Mouse (Mus musculus) urinary bladder, postnatal 36 days (tissue): ENCODE measurements around the gene Ptprf.

ENCODE experiments used
- DNase-seq, 2 experiments: peaks; one replicate each; pipeline ENCODE4 v3.0.0; 2022; ENCODE audit warnings: low spot score in 2 of 2, mixed read lengths in 1 of 2

Ptprf gene

GRCm38 (mm10) chr4:118216726-118217595, 74.2 kb downstream of the Ptprf start:
- peak; percentile 56 to 58 for DNase-seq

GRCm38 (mm10) chr4:118214891-118215290, 76.3 kb downstream of the Ptprf start:
- DNase-seq, result no peak

DNA sequence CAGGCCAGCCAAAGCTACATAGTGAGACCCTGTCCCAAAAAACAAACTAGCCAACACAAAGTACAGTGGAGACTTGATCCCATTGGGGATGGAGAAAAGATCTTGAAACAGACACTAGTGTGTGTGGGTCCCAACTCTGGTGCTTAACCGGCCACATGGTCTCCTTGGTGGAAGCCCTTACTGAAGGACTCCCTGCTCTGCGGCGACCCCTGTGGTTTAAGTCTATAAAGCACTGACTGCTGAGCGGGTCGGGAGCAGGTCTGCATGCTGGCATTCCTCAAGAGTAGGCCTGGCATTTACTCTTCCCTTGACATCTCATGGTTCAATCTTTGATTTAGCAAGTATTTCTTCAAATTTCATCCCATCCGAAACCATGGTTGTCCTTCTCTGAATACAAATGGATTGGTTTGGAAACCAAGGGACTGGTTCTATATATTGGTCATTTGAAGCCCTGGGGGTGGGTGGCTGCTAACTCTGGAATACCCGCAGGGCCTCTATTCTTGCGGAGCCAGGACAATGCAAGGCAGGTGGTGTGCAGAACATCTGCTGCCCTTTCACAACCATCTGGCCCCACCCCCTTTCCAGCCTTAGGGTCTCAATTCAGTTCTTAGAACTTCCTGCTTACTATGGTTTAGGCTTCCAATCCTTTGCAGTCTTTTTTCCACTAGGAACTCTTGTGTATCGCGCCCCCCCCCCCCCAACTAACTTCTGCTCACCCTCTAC, 84.1 kb downstream of the Ptprf start:
- no peak for DNase-seq

DNA sequence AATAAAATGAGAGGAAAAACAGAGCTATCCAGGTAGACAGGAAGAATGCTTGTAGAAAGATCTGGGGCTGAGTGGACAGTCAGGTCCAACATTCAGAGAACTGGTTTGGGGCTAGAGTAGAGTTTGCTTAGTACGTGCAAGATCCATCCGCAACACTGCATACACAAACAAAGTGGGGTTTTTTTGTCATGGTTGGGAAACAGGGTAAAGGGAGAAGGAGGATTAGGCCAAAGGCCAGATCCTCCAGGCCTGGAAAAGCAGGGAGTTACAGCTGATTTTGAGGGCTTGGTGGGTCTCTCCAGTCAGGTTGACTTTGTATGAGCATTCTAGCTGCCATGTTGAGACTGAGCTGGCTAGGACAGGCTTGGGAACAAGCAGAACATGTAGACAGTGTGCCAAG, 85.3 kb downstream of the Ptprf start:
- no peak for DNase-seq

DNA sequence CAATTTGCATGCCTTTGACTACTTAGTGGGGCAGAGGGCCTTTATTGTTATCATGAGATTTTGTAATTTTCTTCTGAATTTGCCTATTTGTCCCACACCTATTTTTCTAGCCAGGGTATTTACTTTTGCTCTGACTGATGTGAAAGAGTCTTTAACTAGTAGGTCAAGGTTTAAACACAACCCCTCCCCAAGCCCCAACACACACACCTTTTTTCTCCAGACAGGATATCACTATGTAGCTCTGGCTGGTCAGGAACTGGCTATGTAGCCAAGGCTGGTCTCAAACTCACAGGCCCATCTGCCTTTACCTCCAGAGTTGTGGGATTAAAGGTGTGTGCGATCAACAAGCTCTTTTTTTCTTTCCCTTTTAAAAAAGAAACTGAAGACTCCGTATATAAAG, 92.1 kb downstream of the Ptprf start:
- no peak for DNase-seq

DNA sequence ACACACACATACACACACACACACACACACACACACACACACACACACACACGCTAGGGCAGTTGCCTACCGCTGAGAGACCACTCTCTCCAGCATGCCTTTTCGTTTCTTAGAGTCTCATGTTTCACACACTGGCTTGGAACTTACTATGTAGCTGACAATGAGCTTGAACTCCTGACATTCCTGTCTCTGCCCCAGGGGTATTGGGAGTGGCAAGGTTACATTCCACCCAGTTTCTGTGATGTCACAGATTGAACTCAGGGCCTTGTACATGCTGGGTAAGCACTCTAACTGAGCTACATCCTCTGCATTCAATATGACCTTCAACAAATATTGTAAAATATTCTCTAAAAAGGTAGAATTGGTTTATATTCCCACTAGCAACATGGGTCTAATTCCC, 92.6 kb downstream of the Ptprf start:
- no peak for DNase-seq

GRCm38 (mm10) chr4:118196185-118196584, 95.0 kb downstream of the Ptprf start:
- DNase-seq, result no peak

DNA sequence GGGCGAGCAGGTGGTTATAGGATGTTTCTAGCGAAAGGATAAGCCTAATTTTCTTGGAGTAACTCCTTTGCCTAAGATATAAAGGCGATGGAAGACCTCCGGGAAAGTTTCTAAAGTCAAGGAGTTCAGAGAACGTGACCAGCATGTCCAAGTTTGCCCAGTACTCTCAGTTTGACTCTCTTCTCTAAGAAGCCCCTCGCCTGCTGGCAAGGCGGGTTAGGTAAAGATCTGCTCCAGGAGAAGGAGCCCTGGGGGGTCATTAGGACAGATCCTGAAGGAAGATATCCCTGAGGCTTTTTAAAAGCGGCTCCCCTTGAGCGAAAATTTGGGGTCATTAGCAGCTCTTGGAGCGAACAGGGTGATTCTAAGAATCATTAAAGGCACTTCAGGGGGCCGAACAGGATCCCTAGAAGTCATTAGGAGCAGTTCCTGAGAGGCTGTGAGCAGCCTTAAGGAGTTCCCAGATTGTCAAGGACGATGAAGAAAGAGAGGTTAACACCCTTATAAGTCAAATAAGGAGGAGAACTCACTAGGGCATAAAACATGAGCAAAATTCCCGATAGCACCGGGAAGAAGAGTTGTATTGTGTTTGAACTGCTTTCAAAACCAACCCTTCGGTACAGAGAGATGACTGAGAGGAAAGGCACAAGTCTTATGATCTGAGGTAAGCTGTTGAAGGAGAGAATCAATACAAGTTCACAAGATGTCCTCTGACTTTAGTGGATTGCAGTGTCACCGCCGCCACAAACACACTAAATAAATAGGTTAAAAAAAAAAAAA, 110.7 kb downstream of the Ptprf start:
- DNase-seq, result no peak

DNA sequence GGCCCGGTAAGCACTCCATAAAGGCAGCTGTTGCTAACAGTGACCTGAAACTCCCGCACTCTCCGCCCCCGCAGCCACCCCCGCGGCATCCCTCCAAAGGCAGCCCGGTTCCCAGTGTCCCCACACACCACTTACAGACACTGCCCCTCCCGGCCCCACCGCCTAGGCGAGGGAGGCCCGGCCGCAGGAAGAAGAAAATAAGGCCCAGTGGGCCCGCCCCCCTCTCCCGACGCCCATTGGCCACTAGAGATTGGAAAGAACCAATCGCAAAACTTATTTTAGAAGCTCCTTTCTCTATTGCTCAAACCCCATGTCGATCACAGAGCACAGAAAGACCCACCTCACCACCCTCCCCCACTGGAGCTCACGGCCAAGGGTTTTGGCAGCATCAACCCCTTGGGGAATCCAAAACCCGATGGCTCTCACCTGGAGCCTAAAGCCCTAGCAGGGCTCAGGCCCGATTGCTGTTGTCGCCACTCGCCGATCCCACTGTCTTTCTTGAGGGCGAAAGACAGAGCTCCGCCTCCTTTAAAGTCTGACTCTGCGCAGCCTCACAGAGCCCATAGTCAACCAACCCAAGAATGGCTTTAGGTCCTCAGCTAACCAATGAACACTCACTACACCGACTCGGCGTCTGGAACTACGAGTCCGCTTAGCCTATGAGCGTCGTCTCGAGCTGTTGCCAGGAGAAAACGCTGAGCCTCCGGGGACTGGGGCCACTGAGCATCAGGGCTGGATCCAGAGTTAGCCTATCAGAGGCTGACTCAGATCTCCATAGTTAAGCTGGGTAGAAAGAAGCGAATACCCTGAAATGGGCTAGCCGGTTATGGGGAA, 111.5 kb downstream of the Ptprf start, which contains the start of gene Kdm4a:
Kdm4a (minus strand) TSS at position 577 of the 834 bp plus-strand sequence.
- peak; percentile 84 to 92 for DNase-seq

GRCm38 (mm10) chr4:118178952-118179466, 112.2 kb downstream of the Ptprf start:
- no peak for DNase-seq

DNA sequence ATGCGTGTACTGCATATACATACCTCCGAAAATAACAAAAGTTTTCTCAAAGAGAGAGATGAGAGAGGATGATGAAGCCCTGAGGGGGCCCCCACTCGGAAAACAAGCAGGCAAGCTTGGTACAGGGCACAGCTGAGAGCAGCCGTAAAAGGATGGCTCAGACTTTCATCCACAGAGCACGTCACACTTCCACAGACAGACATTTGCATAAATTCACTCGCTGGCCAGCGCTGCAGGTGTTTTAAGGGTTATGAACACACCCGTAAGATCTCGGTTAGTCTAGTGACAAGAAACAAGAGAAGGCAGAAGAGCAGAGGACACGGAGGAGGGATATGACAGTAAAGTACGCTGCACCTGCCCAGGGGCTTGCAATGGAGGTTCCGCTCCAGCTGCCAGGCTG, 118.7 kb downstream of the Ptprf start:
- DNase-seq, result no peak

DNA sequence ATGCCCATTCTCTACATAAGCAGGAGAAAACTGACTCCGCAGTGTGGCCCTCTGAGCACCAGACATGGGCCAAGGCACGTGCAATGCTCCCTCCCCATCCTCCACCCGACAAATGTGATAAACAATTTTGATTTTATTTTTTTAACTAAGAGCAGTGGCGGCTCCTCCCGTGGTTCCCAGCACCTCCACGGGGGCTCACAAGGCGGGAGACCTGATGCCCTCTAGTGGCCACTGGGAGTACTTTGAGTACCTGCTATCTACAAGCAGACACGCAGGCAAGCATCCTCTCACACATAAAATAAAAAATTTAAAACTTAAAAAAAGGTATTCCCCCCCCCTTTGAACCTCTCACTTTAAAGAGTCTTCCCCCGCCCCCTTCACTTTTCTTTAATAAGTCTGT, 120.2 kb downstream of the Ptprf start:
- no peak for DNase-seq

DNA sequence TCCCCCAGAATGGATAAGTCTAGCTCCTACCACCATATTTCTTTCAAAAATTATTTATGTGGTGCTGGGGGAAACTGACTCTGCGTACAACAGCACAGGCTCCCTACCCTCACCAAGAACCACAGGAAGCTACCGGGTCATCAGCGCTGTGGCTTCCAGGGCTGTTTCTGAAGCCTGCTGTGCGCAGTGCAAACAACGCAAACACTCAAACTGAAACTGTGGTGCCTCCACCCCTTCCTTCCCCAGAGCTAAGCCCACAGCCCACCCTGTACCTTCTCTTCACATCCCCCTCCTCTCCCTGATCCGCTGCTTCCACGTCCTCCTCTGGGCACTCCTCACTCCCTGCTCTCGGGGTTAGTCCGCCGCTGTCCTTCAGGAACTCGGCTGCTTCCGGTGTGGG, 129.1 kb downstream of the Ptprf start:
- DNase-seq, result no peak
